9 mouse cellular contexts compared by ENCODE assay signal in genomic region chr4:155178274-155178673, GRCm38 (mm10). TPM values are rescaled to one million over a fixed set of nuclear protein-coding genes. Genes with fewer than 3 reads are reported as not detected.
DNase-seq lines count a peak whose midpoint lies in the region; ATAC-seq and TF ChIP-seq lines count a peak whose summit lies in the region.
"Had no signal": no experiment of that assay in that cellular context is flagged by ENCODE, and none has a peak within 500 bp of the region (broad histone marks: within the 10 kb centered on the region; RNA-seq: fewer than 3 reads in every experiment).

No protein-coding gene starts in this region.

- no peak for TF ChIP-seq CTCF in heart, adult 2 months (IDR thresholded peaks at IDR 0.05)
- TF ChIP-seq CTCF in intestine, postnatal 0 days (IDR thresholded peaks at IDR 0.05; ENCODE audit: low read depth) = no peak
- TF ChIP-seq CTCF in liver, embryonic 14.5 days (IDR thresholded peaks at IDR 0.05; ENCODE audit: low read depth) = no peak
- no peak for TF ChIP-seq CTCF in thymus, adult 2 months (IDR thresholded peaks at IDR 0.05; ENCODE audit: borderline replicate concordance, control insufficient read depth, extremely low read depth, insufficient read depth, low read length, poor library complexity)

- H3K4me1 ChIP-seq in heart, adult 2 months (ENCODE audit: control insufficient read depth, insufficient read depth, low read length) = peaks cover 56% of the 10 kb centered on the region
- peaks cover 20% of the 10 kb centered on the region for H3K4me1 ChIP-seq in intestine, postnatal 0 days (replicated peaks; ENCODE audit: control insufficient read depth, insufficient read depth, low read length)
- peaks cover 4 to 29% of the 10 kb centered on the region in 2 experiments for H3K4me1 ChIP-seq in liver, embryonic 14.5 days (replicated peaks; ENCODE audit: control insufficient read depth in 2 of 2, insufficient read depth in 2 of 2, low read length in 1 of 2)
- peaks cover 58% of the 10 kb centered on the region for H3K4me1 ChIP-seq in thymus, adult 2 months (replicated peaks; ENCODE audit: control insufficient read depth, insufficient read depth, low read length)

- peak overlapping the region; percentile 35 for H3K4me2 ChIP-seq in intestine, postnatal 0 days (replicated peaks; ENCODE audit: low read depth)
- H3K4me2 ChIP-seq in liver, embryonic 14.5 days (ENCODE audit: low read depth) = no peak overlapping the region
- peak overlapping the region; percentile 82 for H3K4me2 ChIP-seq in myocyte (ENCODE audit: low read depth)

- 1% methylated on average over 6 of the region's 6 CpGs for WGBS in heart, adult 2 months
- 27% methylated on average over 6 of the region's 6 CpGs for WGBS in intestine, postnatal 0 days
- 12% methylated on average over 6 of the region's 6 CpGs for WGBS in liver, embryonic 14.5 days (ENCODE audit: insufficient replicate concordance)
- WGBS in thymus, adult 2 months = under 1% methylated on average over 6 of the region's 6 CpGs

- H3K36me3 ChIP-seq in heart, adult 2 months (ENCODE audit: control insufficient read depth, insufficient read depth, low read length) = peaks cover 9% of the 10 kb centered on the region
- H3K36me3 ChIP-seq in intestine, postnatal 0 days (ENCODE audit: control insufficient read depth, insufficient read depth) = no peaks in the 10 kb centered on the region; the same call in 1 of the 2 replicates
- no peaks in the 10 kb centered on the region for H3K36me3 ChIP-seq in liver, embryonic 14.5 days (replicated peaks; ENCODE audit: control insufficient read depth, insufficient read depth, low read depth)
- H3K36me3 ChIP-seq in myocyte (ENCODE audit: control insufficient read depth, insufficient read depth) = no peaks in the 10 kb centered on the region
- H3K36me3 ChIP-seq in thymus, adult 2 months (ENCODE audit: control insufficient read depth, insufficient read depth, low read length) = no peaks in the 10 kb centered on the region

- TF ChIP-seq POLR2A in heart, adult 2 months (IDR thresholded peaks at IDR 0.05; ENCODE audit: insufficient read depth, low read depth, low read length) = 0 out of 2 replicates have a peak, but pooled peaks have one; percentile 50
- TF ChIP-seq POLR2A in myocyte (IDR thresholded peaks at IDR 0.05; ENCODE audit: insufficient read length, low read depth) = peak; percentile 47
- TF ChIP-seq POLR2A in thymus, adult 2 months (IDR thresholded peaks at IDR 0.05; ENCODE audit: control insufficient read depth, extremely low read depth, insufficient read depth, low read length, poor library complexity) = 0 out of 2 replicates have a peak, but pooled peaks have one; percentile 24

- H3K4me3 ChIP-seq in heart, adult 2 months = peak overlapping the region; percentile 10; the same call in 1 of the 2 replicates
- H3K4me3 ChIP-seq in intestine, postnatal 0 days (ENCODE audit: low read depth, low read length) = no peak overlapping the region
- H3K4me3 ChIP-seq in liver, embryonic 14.5 days (ENCODE audit: insufficient read depth in 1 of 2, low read depth in 2 of 2, low read length in 2 of 2) = no peak overlapping the region
- H3K4me3 ChIP-seq in myocyte = no peak overlapping the region
- H3K4me3 ChIP-seq in thymus, adult 2 months (ENCODE audit: control insufficient read depth, insufficient read depth, low read length) = peak overlapping the region; percentile 9; the same call in 1 of the 2 replicates

- H3K79me2 ChIP-seq in heart, adult 2 months (replicated peaks; ENCODE audit: control insufficient read depth, insufficient read depth, low read length) = peaks cover 8% of the 10 kb centered on the region
- peaks cover 61% of the 10 kb centered on the region for H3K79me2 ChIP-seq in myocyte (ENCODE audit: control insufficient read depth, insufficient read depth)

- peak overlapping the region; percentile 74 for H3K27ac ChIP-seq in heart, adult 2 months
- H3K27ac ChIP-seq in intestine, postnatal 0 days (ENCODE audit: low read depth, low read length) = peak overlapping the region; percentile 76
- no peak overlapping the region; the same call in 1 of the 2 replicates for H3K27ac ChIP-seq in liver, embryonic 14.5 days
- H3K27ac ChIP-seq in thymus, adult 2 months (ENCODE audit: control insufficient read depth, insufficient read depth, low read length) = peak overlapping the region; percentile 91

- H3K9ac ChIP-seq in heart, adult 2 months (ENCODE audit: low read depth, low read length) = peak overlapping the region; percentile 27; the same call in 1 of the 2 replicates
- H3K9ac ChIP-seq in intestine, postnatal 0 days (ENCODE audit: low read depth, low read length) = no peak overlapping the region
- no peak overlapping the region; the same call in 1 of the 2 replicates for H3K9ac ChIP-seq in liver, embryonic 14.5 days (replicated peaks)

- TF ChIP-seq EP300 in heart, adult 2 months (IDR thresholded peaks at IDR 0.05; ENCODE audit: insufficient read depth, low read depth, low read length) = peak; percentile 99
- no peak for TF ChIP-seq EP300 in liver, embryonic 14.5 days (IDR thresholded peaks at IDR 0.05; ENCODE audit: low read depth)

- intact Hi-C loops in heart, adult 2 months (cut with DNase I) = loop anchor here (2.0 to 5.0 kb wide), 2 partner anchors 36 to 43 kb away; no protein-coding TSS in a partner anchor

- H3ac ChIP-seq in myocyte (ENCODE audit: control insufficient read depth, insufficient read length) = no peak overlapping the region

- no peaks in the 10 kb centered on the region for H3K27me3 ChIP-seq in heart, adult 2 months (ENCODE audit: control insufficient read depth, insufficient read depth, low read length)
- H3K27me3 ChIP-seq in intestine, postnatal 0 days (replicated peaks; ENCODE audit: control insufficient read depth, insufficient read depth, low read length) = no peaks in the 10 kb centered on the region
- no peaks in the 10 kb centered on the region for H3K27me3 ChIP-seq in liver, embryonic 14.5 days (ENCODE audit: control insufficient read depth, insufficient read depth, low read length)
- no peaks in the 10 kb centered on the region for H3K27me3 ChIP-seq in myocyte (ENCODE audit: control insufficient read depth, insufficient read depth, insufficient read length)
- H3K27me3 ChIP-seq in thymus, adult 2 months (ENCODE audit: control insufficient read depth, insufficient read depth, low read length) = no peaks in the 10 kb centered on the region
- H3K27me3 ChIP-seq: Patski had no signal

- peak; percentile 78 for DNase-seq in adrenal gland, postnatal 14 days
- DNase-seq in adrenal gland, postnatal 4 days (ENCODE audit: low spot score in 2 of 2) = no peak
- peak; percentile 73 to 86 for DNase-seq in heart, adult 2 months
- DNase-seq in liver, embryonic 14.5 days (ENCODE audit: low read depth in 3 of 3, low spot score in 3 of 3) = peak in 2 of 3 experiments; percentile 31 to 37
- peak; percentile 74 for DNase-seq in thymus, adult 2 months

- ATAC-seq in common myeloid progenitor, adult 5-6 weeks (replicated peaks; ENCODE audit: low read depth, poor library complexity, severe bottlenecking) = peak; percentile 79
- no peak for ATAC-seq in intestine, postnatal 0 days
- 0 out of 2 replicates have a peak, but pooled peaks have one; percentile 31 for ATAC-seq in liver, embryonic 14.5 days (ENCODE audit: insufficient read depth)
- ATAC-seq: Patski had no signal

- H3K9me3 ChIP-seq in intestine, postnatal 0 days (ENCODE audit: control insufficient read depth) = no peaks in the 10 kb centered on the region
- no peaks in the 10 kb centered on the region for H3K9me3 ChIP-seq in liver, embryonic 14.5 days (ENCODE audit: control insufficient read depth, low read length)

TF ChIP-seq in myocyte, 11 proteins besides CTCF, POLR2A, EP300 and RAD21:
- TF ChIP-seq USF1 (IDR thresholded peaks at IDR 0.05; ENCODE audit: low read depth) (no peak), TCF12 (IDR thresholded peaks at IDR 0.05; ENCODE audit: insufficient read depth, poor library complexity, severe bottlenecking) (peak; percentile 13), MAX (IDR thresholded peaks at IDR 0.05; ENCODE audit: low read depth) (no peak), SRF (IDR thresholded peaks at IDR 0.05; ENCODE audit: control insufficient read depth, insufficient read length, low read depth) (no peak), MYOG (IDR thresholded peaks at IDR 0.05; ENCODE audit: control insufficient read depth in 1 of 3, insufficient read depth in 1 of 3, insufficient read length in 2 of 3, low read depth in 2 of 3) (peak in 1 of 3 experiments; percentile 55), CEBPB (IDR thresholded peaks at IDR 0.05; ENCODE audit: insufficient read depth, poor library complexity, severe bottlenecking) (no peak), TCF3 (IDR thresholded peaks at IDR 0.05; ENCODE audit: insufficient read length, low read depth) (no peak), POLR2AphosphoS2 (IDR thresholded peaks at IDR 0.05; ENCODE audit: insufficient read length, low read depth) (peak; percentile 48), E2F4 (IDR thresholded peaks at IDR 0.05; ENCODE audit: insufficient read depth) (no peak), REST (IDR thresholded peaks at IDR 0.05; ENCODE audit: insufficient read depth, insufficient read length) (no peak), MYOD1 (IDR thresholded peaks at IDR 0.05; ENCODE audit: control insufficient read depth in 1 of 3, insufficient read length in 2 of 3, low read depth in 2 of 3) (peak; percentile 5 to 71 (median 53))

RNA-seq across cellular contexts. Expression of gene Ski, which starts 44.1 kb away (rescaled TPM):
- total RNA-seq in adrenal gland, postnatal 14 days (2021) = 66.2 and 70.1 TPM in 2 replicates
- 100 to 1,000 TPM; 106 to 111 TPM for total RNA-seq in adrenal gland, postnatal 4 days (2021)
- total RNA-seq in common myeloid progenitor, adult 5-6 weeks (2017) = 8.4 and 9.9 TPM in 2 replicates
- total RNA-seq in heart, adult 2 months (2021) = 10 to 100 TPM; 56.7 to 56.8 TPM
- polyA plus RNA-seq in heart, adult 2 months (2012; rRNA removed) = 34.9 and 46.0 TPM in 2 replicates
- polyA plus RNA-seq in intestine, postnatal 0 days (2015; fragmentation: Nextera tagmentation; extraction: Ambion mirVana) = 13.3 and 14.0 TPM in 2 replicates
- 4.3 and 4.5 TPM in 2 replicates for polyA plus RNA-seq in liver, embryonic 14.5 days (2012; rRNA removed)
- polyA plus RNA-seq in liver, embryonic 14.5 days (2014; fragmentation: Nextera tagmentation; extraction: Ambion mirVana) = 2.4 and 2.8 TPM in 2 replicates
- polyA plus RNA-seq in myocyte (2012; fragmentation: generic; extraction: Trizol) = 54.5 TPM
- 70.5 and 79.5 TPM in 2 replicates for polyA plus RNA-seq in thymus, adult 2 months (2012; rRNA removed)

Comparison
In these comparisons a context has a peak if more than half of its experiments do, and no peak if none do; other contexts are left out.
1. DNase-seq: peak in adrenal gland, postnatal 14 days (single experiment), heart, adult 2 months (2 of 2), liver, embryonic 14.5 days (2 of 3) and thymus, adult 2 months (single experiment); none in adrenal gland, postnatal 4 days (0 of 2).
2. H3K4me3 ChIP-seq: peak in heart, adult 2 months (single experiment) and thymus, adult 2 months (single experiment); none in intestine, postnatal 0 days (single experiment), liver, embryonic 14.5 days (0 of 2) and myocyte (single experiment).
3. Peak in every context shown above with its lines, with median percentiles within 50 percentile points of each other: POLR2A ChIP-seq.